Mouse (Mus musculus) neural tube, embryonic 11.5 days (tissue): ENCODE results near the gene Cxcr5. TPM values are rescaled to one million over a fixed set of nuclear protein-coding genes. Genes with fewer than 3 reads are reported as not detected.

Source experiments
- ATAC-seq: fragments of 200-750 bp; cut with Nextera tagmentation; 2 replicates; pipeline ENCODE4 v1.8.0; 2017; ENCODE audit warnings: moderate number of reproducible peaks, mild to moderate bottlenecking, moderate TSS enrichment, moderate library complexity; ENCODE audit not compliant: insufficient read depth, low FRiP score, low TSS enrichment
- DNase-seq: peaks from one replicate; pipeline ENCODE4 v3.0.0-alpha.2; 2015; ENCODE audit warnings: low spot score
- H3K27ac ChIP-seq: fragments of 300-500 bp; sonication (generic); 2 replicates; pipeline ENCODE4 v1.5.1; 2014; ENCODE audit warnings: low read depth, mild to moderate bottlenecking, low read length
- H3K27me3 ChIP-seq: fragments of 300-500 bp; sonication (generic); 2 replicates; pipeline ENCODE4 v1.6.1; 2014; ENCODE audit warnings: mild to moderate bottlenecking, low read length, mixed read lengths; ENCODE audit not compliant: control insufficient read depth, insufficient read depth
- H3K36me3 ChIP-seq: fragments of 300-500 bp; sonication (generic); 2 replicates; pipeline ENCODE4 v1.6.1; 2014; ENCODE audit warnings: mild to moderate bottlenecking, low read length, moderate library complexity, mixed read lengths; ENCODE audit not compliant: control insufficient read depth, insufficient read depth
- H3K4me1 ChIP-seq: fragments of 300-500 bp; sonication (generic); 2 replicates; pipeline ENCODE4 v1.6.1; 2014; ENCODE audit warnings: low read length, mixed read lengths; ENCODE audit not compliant: control insufficient read depth, insufficient read depth
- H3K4me2 ChIP-seq: fragments of 300-500 bp; sonication (generic); 2 replicates; pipeline ENCODE4 v1.6.1; 2014; ENCODE audit warnings: low read depth, mild to moderate bottlenecking, moderate library complexity
- H3K4me3 ChIP-seq: fragments of 300-500 bp; sonication (generic); 2 replicates; pipeline ENCODE4 v1.5.1; 2014; ENCODE audit warnings: low read depth, low read length
- H3K9ac ChIP-seq: fragments of 300-500 bp; sonication (generic); 2 replicates; pipeline ENCODE4 v1.6.1; 2014; ENCODE audit warnings: mild to moderate bottlenecking, low read length
- H3K9me3 ChIP-seq: fragments of 300-500 bp; sonication (generic); 2 replicates; pipeline ENCODE4 v1.6.1; 2016; ENCODE audit warnings: low read length; ENCODE audit not compliant: control insufficient read depth
- WGBS: fragments of 180-500 bp; shearing (Covaris S2); extraction: QIAGEN DNeasy Blood & Tissue Kit; methylation state at CpG from one replicate; pipeline ENCODE4 v1.1.7; 2014; 5-methylcytosine and 5-hydroxymethylcytosine counted together
- polyA plus RNA-seq: library from polyadenylated mRNA; unstranded; fragments of >200 nt; fragmentation: Nextera tagmentation; extraction: Ambion mirVana; gene quantifications from 2 replicates; pipeline ENCODE4 v1.2.1, GENCODE M21; 2014

Gene Cxcr5
- polyA plus RNA-seq, 1 experiment from 2014 or later: not detected

GRCm38 (mm10) chr9:44485105-44485515, 76.6 kb downstream of the Cxcr5 start:
- Histone ChIP-seq H3K9me3 (no peaks in the 10 kb centered on the region), H3K4me3 (no peak overlapping the region), H3K4me1 (peaks cover 73% of the 10 kb centered on the region), H3K27me3 (no peaks in the 10 kb centered on the region), H3K9ac (no peak overlapping the region), H3K4me2 (peak overlapping the region; percentile 28; the same call in 1 of the 2 replicates), H3K27ac (no peak overlapping the region), H3K36me3 (no peaks in the 10 kb centered on the region)
- no peak for DNase-seq
- no peak for ATAC-seq
- WGBS: 41% methylated on average over 6 of the region's 6 CpGs

- ATAC-seq: no peak
- Histone ChIP-seq H3K9me3 (no peaks in the 10 kb centered on the region), H3K27ac (no peak overlapping the region), H3K4me3 (peak overlapping the region; percentile 94), H3K9ac (no peak overlapping the region), H3K4me1 (peaks cover 70% of the 10 kb centered on the region), H3K36me3 (no peaks in the 10 kb centered on the region), H3K4me2 (peak overlapping the region; percentile 74), H3K27me3 (no peaks in the 10 kb centered on the region)
- WGBS: 51% methylated on average over 7 of the region's 7 CpGs
- no peak for DNase-seq
These were observed 77.2 kb downstream of the Cxcr5 start for GRCm38 (mm10) chr9:44484311-44485104.

GRCm38 (mm10) chr9:44483510-44484044, 78.1 kb downstream of the Cxcr5 start:
- peak; percentile 38; the same call in 1 of the 2 replicates for ATAC-seq
- H3K27me3 ChIP-seq: no peaks in the 10 kb centered on the region
- peak overlapping the region; percentile 74 for H3K4me2 ChIP-seq
- DNase-seq: peak; percentile 72
- H3K27ac ChIP-seq: peak overlapping the region; percentile 88
- WGBS: 0% methylated on average over 12 of the region's 12 CpGs
- no peaks in the 10 kb centered on the region for H3K36me3 ChIP-seq
- H3K9ac ChIP-seq: peak overlapping the region; percentile 88
- H3K4me3 ChIP-seq: peak overlapping the region; percentile 94
- peaks cover 60% of the 10 kb centered on the region for H3K4me1 ChIP-seq
- no peaks in the 10 kb centered on the region for H3K9me3 ChIP-seq

- Histone ChIP-seq H3K9ac (peak overlapping the region; percentile 88), H3K27me3 (no peaks in the 10 kb centered on the region), H3K9me3 (no peaks in the 10 kb centered on the region), H3K36me3 (no peaks in the 10 kb centered on the region), H3K4me1 (peaks cover 57% of the 10 kb centered on the region), H3K27ac (peak overlapping the region; percentile 88), H3K4me3 (peak overlapping the region; percentile 94), H3K4me2 (peak overlapping the region; percentile 74)
- 0% methylated on average over 37 of the region's 39 CpGs for WGBS
- DNase-seq (no peak), ATAC-seq (no peak)
These were observed 78.6 kb downstream of the Cxcr5 start for GRCm38 (mm10) chr9:44483041-44483509.

GRCm38 (mm10) chr9:44482552-44482951, 79.1 kb downstream of the Cxcr5 start, which contains the start of gene Bcl9l:
Bcl9l (plus strand) TSS chr9:44482825.
- Histone ChIP-seq H3K4me1 (peaks cover 54% of the 10 kb centered on the region), H3K36me3 (no peaks in the 10 kb centered on the region), H3K4me2 (peak within 1 kb of the TSS; percentile 74), H3K9ac (peak within 1 kb of the TSS; percentile 88), H3K27ac (peak within 1 kb of the TSS; percentile 88), H3K4me3 (peak within 1 kb of the TSS; percentile 94), H3K27me3 (no peaks in the 10 kb centered on the region), H3K9me3 (no peaks in the 10 kb centered on the region)
- DNase-seq (peak; percentile 95), ATAC-seq (peak; percentile 52; the same call in 1 of the 2 replicates)
- 0% methylated on average over 11 of the region's 31 CpGs for WGBS

GRCm38 (mm10) chr9:44482112-44482511, 79.6 kb downstream of the Cxcr5 start:
- Histone ChIP-seq H3K27ac (no peak overlapping the region), H3K36me3 (no peaks in the 10 kb centered on the region), H3K27me3 (no peaks in the 10 kb centered on the region), H3K9me3 (no peaks in the 10 kb centered on the region), H3K9ac (no peak overlapping the region; the same call in 1 of the 2 replicates), H3K4me1 (peaks cover 50% of the 10 kb centered on the region), H3K4me2 (peak overlapping the region; percentile 74), H3K4me3 (peak overlapping the region; percentile 94; the same call in 1 of the 2 replicates)
- DNase-seq (no peak), ATAC-seq (0 out of 2 replicates have a peak, but pooled peaks have one; percentile 1)
- 7% methylated on average over 3 of the region's 3 CpGs for WGBS

GRCm38 (mm10) chr9:44479628-44480428, 81.8 kb downstream of the Cxcr5 start:
- Histone ChIP-seq H3K27me3 (no peaks in the 10 kb centered on the region), H3K9me3 (no peaks in the 10 kb centered on the region), H3K4me1 (peaks cover 27% of the 10 kb centered on the region; the same call in 1 of the 2 replicates), H3K27ac (peak overlapping the region; percentile 92), H3K4me2 (peak overlapping the region; percentile 95), H3K36me3 (no peaks in the 10 kb centered on the region), H3K9ac (peak overlapping the region; percentile 64), H3K4me3 (peak overlapping the region; percentile 55)
- whole genome bisulfite sequencing: under 1% methylated on average over 26 of the region's 26 CpGs
- peak; percentile 88 for DNase-seq
- peak; percentile 43; the same call in 1 of the 2 replicates for ATAC-seq

- peak; percentile 90 for DNase-seq
- WGBS: under 1% methylated on average over 29 of the region's 29 CpGs
- Histone ChIP-seq H3K4me2 (peak overlapping the region; percentile 95), H3K4me3 (peak overlapping the region; percentile 55), H3K9ac (peak overlapping the region; percentile 64), H3K4me1 (peaks cover 20% of the 10 kb centered on the region; the same call in 1 of the 2 replicates), H3K36me3 (no peaks in the 10 kb centered on the region), H3K27me3 (no peaks in the 10 kb centered on the region), H3K9me3 (no peaks in the 10 kb centered on the region), H3K27ac (peak overlapping the region; percentile 92)
- ATAC-seq: peak; percentile 42
These were observed 82.6 kb downstream of the Cxcr5 start for GRCm38 (mm10) chr9:44478959-44479605.
